Mouse (Mus musculus): ENCODE measurements around the gene Gm13090. TPM values are rescaled to one million over a fixed set of nuclear protein-coding genes. Genes with fewer than 3 reads are reported as not detected.

The Gm13090 gene
- polyA plus RNA-seq, 1 experiment = not detected

- WGBS = 83% methylated on average over 2 of the region's 2 CpGs
- Histone ChIP-seq H3K4me3 (replicated peaks; ENCODE audit: insufficient read depth, low read depth, low read length) (no peak overlapping the region), H3K27me3 (ENCODE audit: control insufficient read depth, insufficient read depth, low read length) (no peaks in the 10 kb centered on the region), H3K4me1 (ENCODE audit: control insufficient read depth, insufficient read depth, low read length) (peaks cover 11% of the 10 kb centered on the region), H3K27ac (ENCODE audit: insufficient read depth, low read length) (no peak overlapping the region)
- DNase-seq = no peak
- TF ChIP-seq CTCF (IDR thresholded peaks at IDR 0.05; ENCODE audit: borderline replicate concordance, insufficient read depth, low read depth, low read length) (no peak), POLR2A (IDR thresholded peaks at IDR 0.05; ENCODE audit: borderline replicate concordance, insufficient read depth, low read length) (no peak)
Observed at GRCm38 (mm10) chr4:151081355-151081754, 8.0 kb upstream of the Gm13090 start.

GRCm38 (mm10) chr4:151081977-151082376 is 7.4 kb upstream of the Gm13090 start:
- DNase-seq = no peak
- 55% methylated on average over 13 of the region's 13 CpGs for WGBS
- Histone ChIP-seq H3K4me1 (ENCODE audit: control insufficient read depth, insufficient read depth, low read length) (peaks cover 12% of the 10 kb centered on the region), H3K27ac (ENCODE audit: insufficient read depth, low read length) (no peak overlapping the region), H3K27me3 (ENCODE audit: control insufficient read depth, insufficient read depth, low read length) (no peaks in the 10 kb centered on the region), H3K4me3 (replicated peaks; ENCODE audit: insufficient read depth, low read depth, low read length) (no peak overlapping the region)
- TF ChIP-seq CTCF (IDR thresholded peaks at IDR 0.05; ENCODE audit: borderline replicate concordance, insufficient read depth, low read depth, low read length) = no peak

GRCm38 (mm10) chr4:151083027-151083426 is 6.3 kb upstream of the Gm13090 start:
- 79% methylated on average over 5 of the region's 5 CpGs for WGBS
- H3K27me3 ChIP-seq (ENCODE audit: control insufficient read depth, insufficient read depth, low read length) = no peaks in the 10 kb centered on the region
- H3K4me3 ChIP-seq (replicated peaks; ENCODE audit: insufficient read depth, low read depth, low read length) = no peak overlapping the region
- H3K4me1 ChIP-seq (ENCODE audit: control insufficient read depth, insufficient read depth, low read length) = peaks cover 15% of the 10 kb centered on the region
- DNase-seq = no peak
- TF ChIP-seq POLR2A (IDR thresholded peaks at IDR 0.05; ENCODE audit: borderline replicate concordance, insufficient read depth, low read length) = no peak
- TF ChIP-seq CTCF (IDR thresholded peaks at IDR 0.05; ENCODE audit: borderline replicate concordance, insufficient read depth, low read depth, low read length) = no peak
- no peak overlapping the region for H3K27ac ChIP-seq (ENCODE audit: insufficient read depth, low read length)

- H3K27ac ChIP-seq (ENCODE audit: insufficient read depth, low read length) = peak overlapping the region; percentile 97; the same call in 1 of the 2 replicates
- no peak for DNase-seq
- H3K4me3 ChIP-seq (replicated peaks; ENCODE audit: insufficient read depth, low read depth, low read length) = no peak overlapping the region
- 100% methylated on average over 1 of the region's 1 CpGs for WGBS
- no peaks in the 10 kb centered on the region for H3K27me3 ChIP-seq (ENCODE audit: control insufficient read depth, insufficient read depth, low read length)
- TF ChIP-seq POLR2A (IDR thresholded peaks at IDR 0.05; ENCODE audit: borderline replicate concordance, insufficient read depth, low read length) (no peak), CTCF (IDR thresholded peaks at IDR 0.05; ENCODE audit: borderline replicate concordance, insufficient read depth, low read depth, low read length) (no peak)
- peaks cover 52% of the 10 kb centered on the region for H3K4me1 ChIP-seq (ENCODE audit: control insufficient read depth, insufficient read depth, low read length)
Observed at GRCm38 (mm10) chr4:151087358-151087757, 2.0 kb upstream of the Gm13090 start.

GRCm38 (mm10) chr4:151088819-151089218 is 551 bp upstream of the Gm13090 start:
- 20% methylated on average over 14 of the region's 14 CpGs for WGBS
- Histone ChIP-seq H3K27me3 (ENCODE audit: control insufficient read depth, insufficient read depth, low read length) (no peaks in the 10 kb centered on the region), H3K4me3 (replicated peaks; ENCODE audit: insufficient read depth, low read depth, low read length) (no peak overlapping the region), H3K27ac (ENCODE audit: insufficient read depth, low read length) (peak overlapping the region; percentile 97), H3K4me1 (ENCODE audit: control insufficient read depth, insufficient read depth, low read length) (peaks cover 56% of the 10 kb centered on the region)
- no peak for TF ChIP-seq POLR2A (IDR thresholded peaks at IDR 0.05; ENCODE audit: borderline replicate concordance, insufficient read depth, low read length)
- TF ChIP-seq CTCF (IDR thresholded peaks at IDR 0.05; ENCODE audit: borderline replicate concordance, insufficient read depth, low read depth, low read length) = no peak
- DNase-seq = peak; percentile 86 to 94

GRCm38 (mm10) chr4:151095207-151095606 is 5.8 kb downstream of the Gm13090 start:
- Histone ChIP-seq H3K27me3 (ENCODE audit: control insufficient read depth, insufficient read depth, low read length) (no peaks in the 10 kb centered on the region), H3K4me1 (ENCODE audit: control insufficient read depth, insufficient read depth, low read length) (peaks cover 61% of the 10 kb centered on the region), H3K27ac (ENCODE audit: insufficient read depth, low read length) (peak overlapping the region; percentile 34; the same call in 1 of the 2 replicates), H3K4me3 (replicated peaks; ENCODE audit: insufficient read depth, low read depth, low read length) (no peak overlapping the region)
- peak; percentile 70 for TF ChIP-seq CTCF (IDR thresholded peaks at IDR 0.05; ENCODE audit: borderline replicate concordance, insufficient read depth, low read depth, low read length)
- no peak for TF ChIP-seq POLR2A (IDR thresholded peaks at IDR 0.05; ENCODE audit: borderline replicate concordance, insufficient read depth, low read length)
- 42% methylated on average over 2 of the region's 2 CpGs for WGBS
- DNase-seq = peak in 1 of 2 experiments; percentile 43

- H3K4me1 ChIP-seq (ENCODE audit: control insufficient read depth, insufficient read depth, low read length) = peaks cover 61% of the 10 kb centered on the region
- DNase-seq = peak; percentile 51 to 71
- no peaks in the 10 kb centered on the region for H3K27me3 ChIP-seq (ENCODE audit: control insufficient read depth, insufficient read depth, low read length)
- WGBS = 22% methylated on average over 18 of the region's 18 CpGs
- TF ChIP-seq CTCF (IDR thresholded peaks at IDR 0.05; ENCODE audit: borderline replicate concordance, insufficient read depth, low read depth, low read length) (no peak), POLR2A (IDR thresholded peaks at IDR 0.05; ENCODE audit: borderline replicate concordance, insufficient read depth, low read length) (no peak)
- H3K27ac ChIP-seq (ENCODE audit: insufficient read depth, low read length) = no peak overlapping the region
- peak overlapping the region; percentile 17 for H3K4me3 ChIP-seq (replicated peaks; ENCODE audit: insufficient read depth, low read depth, low read length)
Observed at GRCm38 (mm10) chr4:151096334-151097103, 7.1 kb downstream of the Gm13090 start.

GRCm38 (mm10) chr4:151097104-151097438 is 7.7 kb downstream of the Gm13090 start:
- no peak for DNase-seq
- Histone ChIP-seq H3K27ac (ENCODE audit: insufficient read depth, low read length) (no peak overlapping the region), H3K4me3 (replicated peaks; ENCODE audit: insufficient read depth, low read depth, low read length) (no peak overlapping the region), H3K27me3 (ENCODE audit: control insufficient read depth, insufficient read depth, low read length) (no peaks in the 10 kb centered on the region), H3K4me1 (ENCODE audit: control insufficient read depth, insufficient read depth, low read length) (peaks cover 61% of the 10 kb centered on the region)
- TF ChIP-seq POLR2A (IDR thresholded peaks at IDR 0.05; ENCODE audit: borderline replicate concordance, insufficient read depth, low read length) (no peak), CTCF (IDR thresholded peaks at IDR 0.05; ENCODE audit: borderline replicate concordance, insufficient read depth, low read depth, low read length) (no peak)
- 31% methylated on average over 11 of the region's 11 CpGs for WGBS

Data from cerebellum, adult 2 months (tissue).